Mouse (Mus musculus) CH12.LX (cell line): Measurements from ENCODE around the gene Pnp2. TPM values are rescaled to one million over a fixed set of nuclear protein-coding genes. Genes with fewer than 3 reads are reported as not detected.
A peak's percentile ranks its signal among the peaks of the same experiment; 100 is the strongest.
"Not testable (repeated sequence)": the region's sequence is repeated elsewhere in the genome, so short reads cannot be mapped to it uniquely, and the experiment has no call there.

Experiments
- DNase-seq: peaks from one replicate; pipeline ENCODE4 v3.0.0-alpha.2; 2013; ENCODE audit errors: extremely low read depth
- H3K27ac ChIP-seq: 2 replicates; pipeline ENCODE4 v1.5.1; 2012; ENCODE audit warnings: low read depth, mild to moderate bottlenecking, control low read depth, moderate library complexity; ENCODE audit not compliant: insufficient read depth
- H3K27me3 ChIP-seq: replicated peaks from 2 replicates; pipeline ENCODE3; 2012; ENCODE audit warnings: inconsistent platforms
- H3K36me3 ChIP-seq, 2 experiments: replicated peaks in 1 of 2; 2 replicates each; pipeline versions ENCODE3 to v1.6.1; 2012; ENCODE audit warnings: inconsistent platforms in 1 of 2, low read length in 1 of 2, mild to moderate bottlenecking in 1 of 2, mixed read lengths in 1 of 2, moderate library complexity in 1 of 2; ENCODE audit not compliant: control insufficient read depth in 1 of 2, insufficient read depth in 1 of 2
- H3K4me1 ChIP-seq, 2 experiments: 2 replicates each; pipeline ENCODE4 v1.6.1; 2012; ENCODE audit warnings: inconsistent platforms in 1 of 2, moderate library complexity in 1 of 2; ENCODE audit not compliant: insufficient read depth in 2 of 2, control insufficient read depth in 1 of 2
- H3K4me2 ChIP-seq: 2 replicates; pipeline ENCODE4 v1.6.1; 2012; ENCODE audit warnings: low read depth, mild to moderate bottlenecking, control low read depth; ENCODE audit not compliant: poor library complexity, insufficient read depth, severe bottlenecking
- H3K4me3 ChIP-seq, 3 experiments: fragments of 150-350 bp in 1 of 3; sonication (generic) in 1 of 3; replicated peaks in 1 of 3; 2 replicates each; pipeline versions ENCODE3 to v1.5.1; 2011 to 2012; ENCODE audit warnings: low read depth in 2 of 3, low read length in 2 of 3, mild to moderate bottlenecking in 2 of 3, moderate library complexity in 2 of 3, control low read depth in 1 of 3, improper control_type of control experiment in 1 of 3, inconsistent platforms in 1 of 3, mixed read lengths in 1 of 3; ENCODE audit not compliant: poor library complexity in 1 of 3
- H3K79me2 ChIP-seq: replicated peaks from 2 replicates; pipeline ENCODE4 v1.6.1; 2012; ENCODE audit warnings: mild to moderate bottlenecking, moderate library complexity; ENCODE audit not compliant: control insufficient read depth, poor library complexity, insufficient read depth, severe bottlenecking; ENCODE audit errors: extremely low read depth
- H3K9ac ChIP-seq: 2 replicates; pipeline ENCODE4 v1.6.1; 2012; ENCODE audit warnings: low read depth, mild to moderate bottlenecking, control low read depth, moderate library complexity; ENCODE audit not compliant: insufficient read depth
- H3K9me3 ChIP-seq: replicated peaks from 2 replicates; pipeline ENCODE3; 2012; ENCODE audit warnings: low read length, inconsistent platforms, mixed read lengths
- BHLHE40 ChIP-seq: IDR thresholded peaks from 2 replicates; pipeline ENCODE4 v1.6.1; 2011; ENCODE audit warnings: mild to moderate bottlenecking, low read depth, low read length, improper control_type of control experiment
- CHD1 ChIP-seq: IDR thresholded peaks from 2 replicates; pipeline ENCODE4 v1.6.1; 2012; ENCODE audit warnings: low read depth, low read length, improper control_type of control experiment, inconsistent platforms
- SMC3 ChIP-seq: IDR thresholded peaks from 2 replicates; pipeline ENCODE4 v1.6.1; 2011; ENCODE audit warnings: low read depth, low read length, improper control_type of control experiment
- dilution Hi-C: fragments of 300-500 bp; cut with MboI; formaldehyde crosslinking; loops from 2 replicates; pipeline ENCODE4 v1.14.3; 2020; ENCODE audit warnings: low sequenced_read_pairs; ENCODE audit not compliant: extremely low pct_unique_long_range_greater_than_20kb, extremely low pct_ligation_motif_present
- in situ Hi-C: fragments of 300-500 bp; cut with MboI; formaldehyde crosslinking; loops from 3 replicates; pipeline ENCODE4 v1.14.3; 2019; ENCODE audit warnings: low sequenced_read_pairs, low pct_ligation_motif_present, low pct_unique_long_range_greater_than_20kb, mixed read lengths
- polyA plus RNA-seq: library from polyadenylated mRNA; unstranded; fragments of >175 nt; gene quantifications from 2 replicates; pipeline ENCODE4 v1.2.1, GENCODE M21; 2012; ENCODE audit warnings: low read depth; ENCODE audit not compliant: insufficient read length
- total RNA-seq, 2 experiments: library from RNA; depleted of rRNA; stranded (reverse); fragments of 300-350 nt in 1 of 2; fragments of >200 nt in 1 of 2; gene quantifications; 2 replicates each; pipeline ENCODE4 v1.2.3; 2012 to 2014

Gene Pnp2
- total and polyA plus RNA-seq, 3 experiments, result 0.21 TPM; not detected in 2

GRCm38 (mm10) chr14:50945081-50945480, 10.7 kb upstream of the Pnp2 start:
- peaks cover 10 to 13% of the 10 kb centered on the region in 2 experiments for H3K36me3 ChIP-seq
- H3K4me1 ChIP-seq, H3K79me2 ChIP-seq, DNase-seq, dilution Hi-C loops, H3K9me3 ChIP-seq, in situ Hi-C loops, H3K27ac ChIP-seq, H3K27me3 ChIP-seq: not testable (repeated sequence)
- peak overlapping the region; percentile 89; the same call in 1 of the 2 replicates for H3K4me2 ChIP-seq
- H3K4me3 ChIP-seq, result peak overlapping the region; percentile 53 to 96 (median 74)
- 0 out of 2 replicates have a peak, but pooled peaks have one; percentile 29 for TF ChIP-seq CHD1
- H3K9ac ChIP-seq, result peak overlapping the region; percentile 80

- H3K27ac ChIP-seq, H3K9me3 ChIP-seq, DNase-seq, in situ Hi-C loops, H3K79me2 ChIP-seq, dilution Hi-C loops, H3K4me1 ChIP-seq, H3K27me3 ChIP-seq: not testable (repeated sequence)
- H3K9ac ChIP-seq, result peak overlapping the region; percentile 80
- H3K4me2 ChIP-seq, result peak overlapping the region; percentile 89
- peak overlapping the region; percentile 53 to 96 (median 74) for H3K4me3 ChIP-seq
- H3K36me3 ChIP-seq, result peaks cover 11 to 15% of the 10 kb centered on the region in 2 experiments
Measured at GRCm38 (mm10) chr14:50945526-50945925, 10.3 kb upstream of the Pnp2 start.

GRCm38 (mm10) chr14:50955487-50955886, 305 bp upstream of the Pnp2 start:
- in situ Hi-C loops, result no loop called here
- Histone ChIP-seq H3K4me3 (no peak overlapping the region), H3K4me1 (no peaks in the 10 kb centered on the region), H3K27me3 (no peaks in the 10 kb centered on the region), H3K27ac (no peak overlapping the region), H3K79me2 (no peaks in the 10 kb centered on the region), H3K4me2 (no peak overlapping the region), H3K9ac (no peak overlapping the region), H3K9me3 (no peaks in the 10 kb centered on the region), H3K36me3 (peaks cover 9 to 11% of the 10 kb centered on the region in 2 experiments)
- no peak for DNase-seq
- dilution Hi-C loops, result no loop called here
- TF ChIP-seq BHLHE40 (no peak), SMC3 (no peak)
- TF ChIP-seq, all 38 proteins: peak for 0

- H3K36me3 ChIP-seq, H3K4me1 ChIP-seq, H3K27ac ChIP-seq, H3K79me2 ChIP-seq, H3K9ac ChIP-seq, DNase-seq, H3K9me3 ChIP-seq, H3K4me3 ChIP-seq, in situ Hi-C loops, H3K27me3 ChIP-seq, H3K4me2 ChIP-seq, dilution Hi-C loops: not testable (repeated sequence)
Measured at GRCm38 (mm10) chr14:50956724-50957123, 932 bp downstream of the Pnp2 start.

GRCm38 (mm10) chr14:50957146-50957545, 1.4 kb downstream of the Pnp2 start:
- H3K9me3 ChIP-seq, H3K4me2 ChIP-seq, dilution Hi-C loops, H3K4me1 ChIP-seq, H3K9ac ChIP-seq, DNase-seq, H3K27ac ChIP-seq, H3K27me3 ChIP-seq, H3K4me3 ChIP-seq, H3K79me2 ChIP-seq, H3K36me3 ChIP-seq, in situ Hi-C loops: not testable (repeated sequence)

- H3K4me2 ChIP-seq, H3K9ac ChIP-seq, H3K4me1 ChIP-seq, H3K4me3 ChIP-seq, H3K79me2 ChIP-seq, H3K9me3 ChIP-seq, H3K27me3 ChIP-seq, DNase-seq, in situ Hi-C loops, dilution Hi-C loops, H3K27ac ChIP-seq, H3K36me3 ChIP-seq: not testable (repeated sequence)
Measured at GRCm38 (mm10) chr14:50958289-50958995, 2.6 kb downstream of the Pnp2 start.
